Comparison of ENCODE assay signal across 21 mouse cellular contexts in the genomic region with DNA sequence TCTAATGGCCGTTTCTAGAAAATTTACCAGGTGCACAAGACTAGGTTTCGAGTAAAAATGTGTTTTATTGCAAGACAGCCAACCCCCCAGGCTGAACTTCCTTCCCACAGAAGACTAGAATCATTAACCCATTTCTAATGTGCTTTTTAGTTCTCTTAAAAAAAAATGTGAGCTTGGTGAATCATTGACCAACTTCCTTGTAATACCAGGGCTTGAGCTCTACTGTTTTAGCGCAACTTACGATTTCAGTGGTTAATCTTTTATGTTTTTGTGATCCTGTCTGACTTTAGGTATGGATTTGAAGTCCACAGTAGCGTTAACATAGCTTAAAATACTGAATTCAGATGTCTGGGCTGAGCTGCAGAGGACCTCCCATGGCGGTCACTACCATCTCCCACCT. TPM values are rescaled to one million over a fixed set of nuclear protein-coding genes. Genes with fewer than 3 reads are reported as not detected.
DNase-seq lines count a peak whose midpoint lies in the region; ATAC-seq and TF ChIP-seq lines count a peak whose summit lies in the region.
"Had no signal": no experiment of that assay in that cellular context is flagged by ENCODE, and none has a peak within 500 bp of the region (broad histone marks: within the 10 kb centered on the region; RNA-seq: fewer than 3 reads in every experiment).

No protein-coding gene starts in this region.

- TF ChIP-seq EP300 in stomach, postnatal 0 days (optimal IDR thresholded peaks at IDR 0.05) = no peak

- 0 out of 2 replicates have a peak overlapping the region, but pooled peaks have one; percentile 21 for H3K4me2 ChIP-seq in stomach, embryonic 15.5 days
- no peak overlapping the region for H3K4me2 ChIP-seq in stomach, postnatal 0 days (replicated peaks; ENCODE audit: low read depth)
- H3K4me2 ChIP-seq in kidney, postnatal 0 days (ENCODE audit: low read length) = peak overlapping the region; percentile 25; the same call in 1 of the 2 replicates
- H3K4me2 ChIP-seq: embryonic facial prominence, embryonic 12.5 days; forebrain, embryonic 12.5 days; liver, embryonic 15.5 days; midbrain, embryonic 15.5 days; neural tube, embryonic 13.5 days had no signal

- H3K27ac ChIP-seq in stomach, embryonic 15.5 days = peak overlapping the region; percentile 44; the same call in 1 of the 2 replicates
- H3K27ac ChIP-seq in stomach, postnatal 0 days (replicated peaks) = no peak overlapping the region
- H3K27ac ChIP-seq in kidney, adult 2 months (ENCODE audit: insufficient read depth, low read depth, low read length) = peak overlapping the region; percentile 26
- peak overlapping the region; percentile 77 for H3K27ac ChIP-seq in kidney, postnatal 0 days
- no peak overlapping the region for H3K27ac ChIP-seq in thymus, adult 2 months (ENCODE audit: control insufficient read depth, insufficient read depth, low read length)
- H3K27ac ChIP-seq: embryonic facial prominence, embryonic 12.5 days; forebrain, embryonic 12.5 days; heart, embryonic 10.5 days; limb, embryonic 10.5 days; liver, embryonic 15.5 days; macrophage; midbrain, embryonic 15.5 days; neural tube, embryonic 13.5 days had no signal

- TF ChIP-seq CTCF in stomach, postnatal 0 days (IDR thresholded peaks at IDR 0.05; ENCODE audit: low read depth) = no peak
- TF ChIP-seq CTCF in kidney, adult 2 months (conservative IDR thresholded peaks at IDR 0.05; ENCODE audit: insufficient read depth, insufficient read length, low read depth, low read length) = no peak
- no peak for TF ChIP-seq CTCF in kidney, postnatal 0 days (IDR thresholded peaks at IDR 0.05; ENCODE audit: low read depth)
- TF ChIP-seq CTCF in thymus, adult 2 months (IDR thresholded peaks at IDR 0.05; ENCODE audit: borderline replicate concordance, control insufficient read depth, extremely low read depth, insufficient read depth, low read length, poor library complexity) = no peak

- no peak overlapping the region for H3K4me3 ChIP-seq in stomach, embryonic 15.5 days (replicated peaks)
- no peak overlapping the region for H3K4me3 ChIP-seq in stomach, postnatal 0 days (ENCODE audit: low read depth, low read length)
- H3K4me3 ChIP-seq in kidney, adult 2 months (ENCODE audit: insufficient read depth, low read depth, low read length) = no peak overlapping the region
- H3K4me3 ChIP-seq in kidney, postnatal 0 days (replicated peaks; ENCODE audit: low read depth, low read length) = no peak overlapping the region
- H3K4me3 ChIP-seq in thymus, adult 2 months (ENCODE audit: control insufficient read depth, insufficient read depth, low read length) = no peak overlapping the region
- H3K4me3 ChIP-seq: embryonic facial prominence, embryonic 12.5 days; forebrain, embryonic 12.5 days; heart, embryonic 10.5 days; limb, embryonic 10.5 days; liver, embryonic 15.5 days; midbrain, embryonic 15.5 days; neural tube, embryonic 13.5 days had no signal

- no peak for ATAC-seq in stomach, embryonic 15.5 days (ENCODE audit: insufficient read depth, low FRiP score, low read depth)
- ATAC-seq in stomach, postnatal 0 days (ENCODE audit: low FRiP score, low TSS enrichment) = no peak
- peak; percentile 49 for ATAC-seq in kidney, postnatal 0 days (replicated peaks; ENCODE audit: low FRiP score, low read depth)
- ATAC-seq in activated CD4-positive, CD25-positive, alpha-beta regulatory T cell, adult 4 months = no peak
- ATAC-seq: midbrain, embryonic 15.5 days had no signal

- no peaks in the 10 kb centered on the region for H3K4me1 ChIP-seq in stomach, embryonic 15.5 days
- no peaks in the 10 kb centered on the region for H3K4me1 ChIP-seq in stomach, postnatal 0 days (replicated peaks; ENCODE audit: control insufficient read depth, insufficient read depth)
- H3K4me1 ChIP-seq in kidney, adult 2 months (ENCODE audit: control insufficient read depth, insufficient read depth, low read length) = peaks cover 9% of the 10 kb centered on the region; the same call in 1 of the 2 replicates
- no peaks in the 10 kb centered on the region for H3K4me1 ChIP-seq in kidney, postnatal 0 days (replicated peaks; ENCODE audit: insufficient read depth, low read length)
- H3K4me1 ChIP-seq in thymus, adult 2 months (replicated peaks; ENCODE audit: control insufficient read depth, insufficient read depth, low read length) = peaks cover 5% of the 10 kb centered on the region; the same call in 1 of the 2 replicates
- H3K4me1 ChIP-seq: embryonic facial prominence, embryonic 12.5 days; forebrain, embryonic 12.5 days; heart, embryonic 10.5 days; limb, embryonic 10.5 days; liver, embryonic 15.5 days; midbrain, embryonic 15.5 days; neural tube, embryonic 13.5 days had no signal

- DNase-seq in stomach, postnatal 0 days (ENCODE audit: low spot score) = no peak
- peak; percentile 89 for DNase-seq in kidney, adult 2 months
- peak; percentile 52 for DNase-seq in kidney, postnatal 0 days (ENCODE audit: low spot score)
- DNase-seq in gastrocnemius, postnatal 25 days = no peak
- no peak for DNase-seq in heart, postnatal 4 days
- no peak for DNase-seq in thymus, adult 2 months
- DNase-seq: adrenal gland, adult 2 months; cerebellum, adult 11 months; cerebellum, postnatal 14 days; liver; retina, postnatal 1 day had no signal

- H3K9me3 ChIP-seq in stomach, embryonic 15.5 days = no peaks in the 10 kb centered on the region
- H3K9me3 ChIP-seq in stomach, postnatal 0 days (ENCODE audit: control insufficient read depth, low read length) = no peaks in the 10 kb centered on the region
- H3K9me3 ChIP-seq in kidney, postnatal 0 days (replicated peaks; ENCODE audit: low read length) = no peaks in the 10 kb centered on the region
- H3K9me3 ChIP-seq: embryonic facial prominence, embryonic 12.5 days; forebrain, embryonic 12.5 days; heart, embryonic 10.5 days; limb, embryonic 10.5 days; liver, embryonic 15.5 days; midbrain, embryonic 15.5 days; neural tube, embryonic 13.5 days had no signal

- TF ChIP-seq POLR2A in kidney, adult 2 months (IDR thresholded peaks at IDR 0.05; ENCODE audit: low read depth, low read length) = no peak
- no peak for TF ChIP-seq POLR2A in thymus, adult 2 months (IDR thresholded peaks at IDR 0.05; ENCODE audit: control insufficient read depth, extremely low read depth, insufficient read depth, low read length, poor library complexity)

- no peaks in the 10 kb centered on the region for H3K27me3 ChIP-seq in stomach, embryonic 15.5 days (replicated peaks)
- no peaks in the 10 kb centered on the region for H3K27me3 ChIP-seq in stomach, postnatal 0 days (ENCODE audit: control insufficient read depth, insufficient read depth, low read length)
- H3K27me3 ChIP-seq in kidney, adult 2 months (replicated peaks; ENCODE audit: control insufficient read depth, insufficient read depth, low read length) = no peaks in the 10 kb centered on the region
- no peaks in the 10 kb centered on the region for H3K27me3 ChIP-seq in kidney, postnatal 0 days (ENCODE audit: insufficient read depth, low read length)
- H3K27me3 ChIP-seq in thymus, adult 2 months (ENCODE audit: control insufficient read depth, insufficient read depth, low read length) = no peaks in the 10 kb centered on the region
- H3K27me3 ChIP-seq: embryonic facial prominence, embryonic 12.5 days; forebrain, embryonic 12.5 days; liver, embryonic 15.5 days; midbrain, embryonic 15.5 days; neural tube, embryonic 13.5 days had no signal

- H3K9ac ChIP-seq in stomach, embryonic 15.5 days = no peak overlapping the region
- no peak overlapping the region for H3K9ac ChIP-seq in stomach, postnatal 0 days (ENCODE audit: low read length)
- H3K9ac ChIP-seq in kidney, postnatal 0 days (ENCODE audit: low read depth, low read length) = no peak overlapping the region
- H3K9ac ChIP-seq: embryonic facial prominence, embryonic 12.5 days; forebrain, embryonic 12.5 days; liver, embryonic 15.5 days; midbrain, embryonic 15.5 days; neural tube, embryonic 13.5 days had no signal

- 71% methylated on average over 6 of the region's 6 CpGs for WGBS in stomach, embryonic 15.5 days
- 64% methylated on average over 6 of the region's 6 CpGs for WGBS in stomach, postnatal 0 days
- WGBS in kidney, adult 2 months = 32% methylated on average over 6 of the region's 6 CpGs
- WGBS in kidney, postnatal 0 days = 53% methylated on average over 6 of the region's 6 CpGs
- WGBS in thymus, adult 2 months = 95% methylated on average over 6 of the region's 6 CpGs

- H3K36me3 ChIP-seq in stomach, embryonic 15.5 days = no peaks in the 10 kb centered on the region
- no peaks in the 10 kb centered on the region for H3K36me3 ChIP-seq in stomach, postnatal 0 days (ENCODE audit: control insufficient read depth, insufficient read depth, low read length)
- no peaks in the 10 kb centered on the region for H3K36me3 ChIP-seq in kidney, adult 2 months (ENCODE audit: control insufficient read depth, insufficient read depth, low read length)
- H3K36me3 ChIP-seq in kidney, postnatal 0 days (ENCODE audit: insufficient read depth, low read length) = no peaks in the 10 kb centered on the region
- no peaks in the 10 kb centered on the region for H3K36me3 ChIP-seq in thymus, adult 2 months (ENCODE audit: control insufficient read depth, insufficient read depth, low read length)
- H3K36me3 ChIP-seq: embryonic facial prominence, embryonic 12.5 days; forebrain, embryonic 12.5 days; heart, embryonic 10.5 days; limb, embryonic 10.5 days; liver, embryonic 15.5 days; midbrain, embryonic 15.5 days; neural tube, embryonic 13.5 days had no signal

RNA-seq across cellular contexts. Expression of gene Mboat1, which starts 10.2 kb away (rescaled TPM):
- 50.0 and 54.3 TPM in 2 replicates for polyA plus RNA-seq in stomach, embryonic 15.5 days (2015; fragmentation: Nextera tagmentation; extraction: Ambion mirVana)
- 98.7 and 104 TPM in 2 replicates for polyA plus RNA-seq in stomach, postnatal 0 days (2015; fragmentation: Nextera tagmentation; extraction: Ambion mirVana)
- 4.1 and 6.9 TPM in 2 replicates for polyA plus RNA-seq in kidney, adult 2 months (2012; rRNA removed)
- polyA plus RNA-seq in kidney, postnatal 0 days (2015; fragmentation: Nextera tagmentation; extraction: Ambion mirVana) = 27.7 and 29.2 TPM in 2 replicates
- 1 to 10 TPM; 1.7 to 2.5 TPM for total RNA-seq in gastrocnemius, postnatal 25 days (2021)
- 1 to 10 TPM; 1.6 to 2.2 TPM for total RNA-seq in heart, postnatal 4 days (2021)
- 7.2 and 8.1 TPM in 2 replicates for polyA plus RNA-seq in thymus, adult 2 months (2012; rRNA removed)
- polyA plus RNA-seq in activated CD4-positive, CD25-positive, alpha-beta regulatory T cell, adult 4 months (2017; shearing (Covaris generic)) = 10 to 100 TPM; 13.2 to 16.1 TPM

Comparison
In these comparisons a context has a peak if more than half of its experiments do, and no peak if none do; other contexts are left out.
1. H3K27ac ChIP-seq: peak in stomach, embryonic 15.5 days (single experiment), kidney, adult 2 months (single experiment) and kidney, postnatal 0 days (single experiment); none in stomach, postnatal 0 days (single experiment) and thymus, adult 2 months (single experiment).
2. DNase-seq: peak in kidney, adult 2 months (single experiment) and kidney, postnatal 0 days (single experiment); none in stomach, postnatal 0 days (single experiment), gastrocnemius, postnatal 25 days (single experiment), heart, postnatal 4 days (single experiment) and thymus, adult 2 months (single experiment).